Mouse (Mus musculus) bone marrow, adult 2 months (tissue): ENCODE measurements around the gene Npff.

Experiments used
- CTCF ChIP-seq: fragments of 200-500 bp; IDR thresholded peaks from 2 replicates; pipeline ENCODE4 v1.5.1; 2011; ENCODE audit warnings: low read length, control low read depth; ENCODE audit not compliant: control insufficient read depth, insufficient read depth
- POLR2A ChIP-seq: fragments of 200-500 bp; IDR thresholded peaks from 2 replicates; pipeline ENCODE4 v1.6.1; 2011; ENCODE audit warnings: low read depth, mild to moderate bottlenecking, control low read depth, low read length, borderline replicate concordance; ENCODE audit not compliant: control insufficient read depth

DNA sequence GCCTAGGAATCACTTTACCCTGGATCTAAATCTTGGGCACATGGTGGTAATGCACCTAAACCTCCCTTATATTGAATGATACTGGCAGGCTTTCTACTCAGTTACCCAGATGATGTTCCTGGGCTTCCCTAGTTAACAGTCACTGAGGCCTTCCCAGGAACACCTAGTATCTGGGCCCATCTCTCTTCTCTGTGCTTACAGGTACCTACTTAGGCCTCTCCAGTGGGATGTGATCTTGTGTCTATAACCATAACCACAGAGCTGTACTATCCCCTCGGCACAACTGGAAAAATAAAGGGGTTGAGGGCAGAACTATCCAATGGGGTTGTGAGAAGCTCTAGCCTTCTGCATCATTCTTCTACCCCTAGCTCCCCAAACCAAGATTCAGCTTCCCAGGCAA, 17.9 kb downstream of the Npff start:
- no peak for TF ChIP-seq CTCF
- TF ChIP-seq POLR2A, result no peak
